ENCODE assay signal across 8 mouse cellular contexts in genomic region chr5:129186260-129186659, GRCm38 (mm10).
DNase-seq lines count a peak whose midpoint lies in the region; TF ChIP-seq lines count a peak whose summit lies in the region.

No protein-coding gene starts in this region.

- H3K4me3 ChIP-seq in left cerebral cortex, adult 2 months = no peak overlapping the region
- H3K4me3 ChIP-seq in limb, embryonic 10.5 days = no peak overlapping the region

- no peaks in the 10 kb centered on the region for H3K9me3 ChIP-seq in limb, embryonic 10.5 days (replicated peaks)

- no peak overlapping the region for H3K27ac ChIP-seq in left cerebral cortex, adult 2 months
- H3K27ac ChIP-seq in limb, embryonic 10.5 days = no peak overlapping the region

- peaks cover 25% of the 10 kb centered on the region; the same call in 1 of the 2 replicates for H3K27me3 ChIP-seq in limb, embryonic 10.5 days (ENCODE audit: low read depth, poor library complexity, severe bottlenecking)

- intact Hi-C loops in left cerebral cortex, adult 2 months (cut with DNase I) = no loop called here
- intact Hi-C loops in left cerebral cortex, postnatal 36 days (cut with DNase I) = loop anchor here (5.0 kb wide), 1 partner anchor 206 kb away; no protein-coding TSS in a partner anchor

- TF ChIP-seq CTCF in left cerebral cortex, adult 2 months (IDR thresholded peaks at IDR 0.05) = peak; percentile 60

- DNase-seq in adrenal gland, adult 18-20 months (ENCODE audit: low spot score in 2 of 2) = peak; percentile 47 to 50
- DNase-seq in adrenal gland, postnatal 4 days (ENCODE audit: low spot score in 2 of 2) = no peak
- peak in 1 of 2 experiments; percentile 49 for DNase-seq in left cerebral cortex, adult 2 months (ENCODE audit: extremely low spot score in 1 of 2, low spot score in 2 of 2)
- no peak for DNase-seq in left cerebral cortex, postnatal 36 days (ENCODE audit: low spot score in 2 of 2)
- peak; percentile 42 for DNase-seq in cerebellum, adult 8-10 months
- peak; percentile 61 for DNase-seq in limb, embryonic 10.5 days (ENCODE audit: low spot score)
- DNase-seq in thymus, postnatal 14 days = peak; percentile 43
- DNase-seq in Muller cell, postnatal 12 days (ENCODE audit: inconsistent ontology term) = no peak

- H3K4me1 ChIP-seq in limb, embryonic 10.5 days = peaks cover 32% of the 10 kb centered on the region

- 4% methylated on average over 2 of the region's 2 CpGs for WGBS in limb, embryonic 10.5 days

- no peaks in the 10 kb centered on the region for H3K36me3 ChIP-seq in limb, embryonic 10.5 days

Comparison
In these comparisons a context has a peak if more than half of its experiments do, and no peak if none do; other contexts are left out.
1. DNase-seq: peak in adrenal gland, adult 18-20 months (2 of 2), cerebellum, adult 8-10 months (single experiment), limb, embryonic 10.5 days (single experiment) and thymus, postnatal 14 days (single experiment); none in adrenal gland, postnatal 4 days (0 of 2), left cerebral cortex, postnatal 36 days (0 of 2) and Muller cell, postnatal 12 days (single experiment).